Mouse (Mus musculus): ENCODE data around the gene Fgfr2. TPM values are rescaled to one million over a fixed set of nuclear protein-coding genes. Genes with fewer than 3 reads are reported as not detected.
"Not testable (repeated sequence)": the region's sequence is repeated elsewhere in the genome, so short reads cannot be mapped to it uniquely, and the experiment has no call there.

The Fgfr2 gene
- total and polyA plus RNA-seq, 2 experiments from 2014 or later: 17.1 to 47.6 TPM

GRCm38 (mm10) chr7:131437051-131437450 lies 1686.1 kb downstream of the Fgfr2 start:
- Histone ChIP-seq H3K27me3 (ENCODE audit: insufficient read depth, low read length) (no peaks in the 10 kb centered on the region), H3K9ac (no peak overlapping the region), H3K27ac (ENCODE audit: low read depth, low read length) (no peak overlapping the region), H3K9me3 (ENCODE audit: low read length) (no peaks in the 10 kb centered on the region), H3K36me3 (ENCODE audit: insufficient read depth) (peaks cover 17% of the 10 kb centered on the region; the same call in 1 of the 2 replicates), H3K4me1 (ENCODE audit: insufficient read depth) (no peaks in the 10 kb centered on the region), H3K4me3 (ENCODE audit: low read depth, low read length) (no peak overlapping the region), H3K4me2 (ENCODE audit: low read depth) (no peak overlapping the region)
- ATAC-seq (no peak), DNase-seq (no peak)
- TF ChIP-seq CTCF (IDR thresholded peaks at IDR 0.05; ENCODE audit: low read depth): no peak
- 68% methylated on average over 3 of the region's 3 CpGs for whole genome bisulfite sequencing

DNA sequence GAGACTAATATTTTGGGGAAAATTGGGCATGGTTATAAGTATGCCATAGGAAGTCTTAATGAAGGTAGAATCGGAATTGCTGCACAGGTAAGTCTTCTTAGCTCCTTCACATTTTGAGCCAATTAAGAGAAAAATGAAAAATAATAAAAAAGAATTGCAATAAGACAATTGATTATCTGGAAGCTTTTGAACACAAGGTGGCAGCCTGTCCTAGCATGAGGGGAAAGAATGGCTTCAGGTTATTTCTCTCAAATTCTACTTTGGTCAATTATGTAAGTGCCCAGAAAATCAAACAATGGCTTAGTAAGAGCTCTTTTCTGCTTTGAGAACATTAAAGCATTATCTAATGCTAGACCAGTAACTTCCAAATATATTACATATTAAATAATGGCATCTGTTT lies 1688.9 kb downstream of the Fgfr2 start:
- DNase-seq (no peak), ATAC-seq (no peak)
- peaks cover 37% of the 10 kb centered on the region for H3K36me3 ChIP-seq (ENCODE audit: insufficient read depth)
- H3K4me3 ChIP-seq (ENCODE audit: low read depth, low read length): no peak overlapping the region
- no peaks in the 10 kb centered on the region for H3K9me3 ChIP-seq (ENCODE audit: low read length)
- H3K9ac ChIP-seq: no peak overlapping the region
- H3K27me3 ChIP-seq (ENCODE audit: insufficient read depth, low read length): no peaks in the 10 kb centered on the region
- H3K27ac ChIP-seq (ENCODE audit: low read depth, low read length): no peak overlapping the region
- H3K4me2 ChIP-seq (ENCODE audit: low read depth): no peak overlapping the region
- peak; percentile 40; the same call in 1 of the 2 replicates for TF ChIP-seq CTCF (IDR thresholded peaks at IDR 0.05; ENCODE audit: low read depth)
- no peaks in the 10 kb centered on the region for H3K4me1 ChIP-seq (ENCODE audit: insufficient read depth)
- WGBS: 86% methylated on average over 1 of the region's 1 CpGs

GRCm38 (mm10) chr7:131432244-131432643 lies 1690.9 kb downstream of the Fgfr2 start:
- WGBS: 12% methylated on average over 1 of the region's 1 CpGs
- ATAC-seq: peak; percentile 45; the same call in 1 of the 2 replicates
- H3K9me3 ChIP-seq (ENCODE audit: low read length): no peaks in the 10 kb centered on the region
- H3K9ac ChIP-seq: no peak overlapping the region
- H3K4me3 ChIP-seq (ENCODE audit: low read depth, low read length): no peak overlapping the region
- H3K27ac ChIP-seq (ENCODE audit: low read depth, low read length): no peak overlapping the region
- H3K4me1 ChIP-seq (ENCODE audit: insufficient read depth): no peaks in the 10 kb centered on the region
- peak; percentile 78 for TF ChIP-seq CTCF (IDR thresholded peaks at IDR 0.05; ENCODE audit: low read depth)
- H3K27me3 ChIP-seq (ENCODE audit: insufficient read depth, low read length): no peaks in the 10 kb centered on the region
- DNase-seq: peak; percentile 74
- H3K36me3 ChIP-seq (ENCODE audit: insufficient read depth): peaks cover 44% of the 10 kb centered on the region
- no peak overlapping the region for H3K4me2 ChIP-seq (ENCODE audit: low read depth)

GRCm38 (mm10) chr7:131427331-131427730 lies 1695.8 kb downstream of the Fgfr2 start:
- H3K4me1 ChIP-seq (ENCODE audit: insufficient read depth): no peaks in the 10 kb centered on the region
- H3K9me3 ChIP-seq (ENCODE audit: low read length): no peaks in the 10 kb centered on the region
- H3K9ac ChIP-seq: no peak overlapping the region
- no peak overlapping the region for H3K4me2 ChIP-seq (ENCODE audit: low read depth)
- no peak overlapping the region for H3K4me3 ChIP-seq (ENCODE audit: low read depth, low read length)
- TF ChIP-seq CTCF (IDR thresholded peaks at IDR 0.05; ENCODE audit: low read depth): no peak
- peaks cover 45% of the 10 kb centered on the region for H3K36me3 ChIP-seq (ENCODE audit: insufficient read depth)
- WGBS: 85% methylated on average over 5 of the region's 5 CpGs
- ATAC-seq (no peak), DNase-seq (no peak)
- no peaks in the 10 kb centered on the region for H3K27me3 ChIP-seq (ENCODE audit: insufficient read depth, low read length)
- no peak overlapping the region for H3K27ac ChIP-seq (ENCODE audit: low read depth, low read length)

DNA sequence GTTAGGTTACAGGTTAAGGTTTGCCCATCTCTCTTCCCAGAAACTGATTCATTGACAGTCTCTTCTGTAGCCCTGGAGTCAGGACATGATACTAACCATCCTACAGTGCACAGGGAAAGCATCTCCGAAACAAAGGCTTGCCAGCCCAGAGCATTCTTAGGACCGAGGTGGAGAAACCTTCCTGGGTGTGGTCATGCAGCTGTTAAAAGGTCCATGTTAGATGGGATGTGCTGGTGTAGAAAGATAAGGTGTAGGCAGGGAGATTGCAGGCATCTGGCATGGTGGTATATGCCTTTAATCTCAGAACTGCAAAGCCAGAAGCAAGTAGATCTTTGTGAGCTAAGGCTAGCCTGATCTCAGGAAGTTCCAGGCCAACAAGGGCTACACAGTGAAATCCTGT lies 1698.2 kb downstream of the Fgfr2 start:
- WGBS: 83% methylated on average over 2 of the region's 2 CpGs
- H3K9me3 ChIP-seq (ENCODE audit: low read length): no peaks in the 10 kb centered on the region
- TF ChIP-seq CTCF (IDR thresholded peaks at IDR 0.05; ENCODE audit: low read depth): no peak
- H3K27ac ChIP-seq (ENCODE audit: low read depth, low read length): no peak overlapping the region
- H3K36me3 ChIP-seq (ENCODE audit: insufficient read depth): peaks cover 28% of the 10 kb centered on the region
- H3K4me3 ChIP-seq (ENCODE audit: low read depth, low read length): no peak overlapping the region
- no peak overlapping the region for H3K9ac ChIP-seq
- no peaks in the 10 kb centered on the region for H3K27me3 ChIP-seq (ENCODE audit: insufficient read depth, low read length)
- DNase-seq (no peak), ATAC-seq (no peak)
- H3K4me2 ChIP-seq (ENCODE audit: low read depth): no peak overlapping the region
- H3K4me1 ChIP-seq (ENCODE audit: insufficient read depth): no peaks in the 10 kb centered on the region

DNA sequence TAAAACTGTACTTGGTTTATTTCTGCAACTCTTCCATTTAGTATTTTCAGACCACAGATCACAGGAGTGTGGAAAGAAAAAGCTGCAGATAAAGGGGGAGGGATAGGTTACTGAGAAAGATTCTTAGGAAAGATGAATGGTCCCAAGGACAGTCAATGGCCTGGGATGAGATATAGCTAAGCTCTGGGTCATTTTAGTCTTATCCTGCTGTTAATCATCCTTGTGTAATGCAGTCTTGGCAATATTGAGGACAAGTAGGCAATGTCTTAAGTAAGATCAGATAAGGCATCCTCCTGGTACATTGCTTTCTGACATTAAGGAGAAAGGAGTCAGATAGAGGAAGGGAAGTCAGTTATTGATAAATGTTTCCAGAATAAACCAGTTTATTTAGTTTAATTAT lies 1705.5 kb downstream of the Fgfr2 start:
- ATAC-seq (no peak), DNase-seq (no peak)
- no peak overlapping the region for H3K4me2 ChIP-seq (ENCODE audit: low read depth)
- no peak for TF ChIP-seq CTCF (IDR thresholded peaks at IDR 0.05; ENCODE audit: low read depth)
- no peaks in the 10 kb centered on the region for H3K9me3 ChIP-seq (ENCODE audit: low read length)
- H3K27me3 ChIP-seq (ENCODE audit: insufficient read depth, low read length): no peaks in the 10 kb centered on the region
- H3K27ac ChIP-seq (ENCODE audit: low read depth, low read length): no peak overlapping the region
- no peaks in the 10 kb centered on the region for H3K4me1 ChIP-seq (ENCODE audit: insufficient read depth)
- H3K9ac ChIP-seq: no peak overlapping the region
- H3K4me3 ChIP-seq (ENCODE audit: low read depth, low read length): no peak overlapping the region
- no peaks in the 10 kb centered on the region for H3K36me3 ChIP-seq (ENCODE audit: insufficient read depth)

GRCm38 (mm10) chr7:131416742-131417141 lies 1706.4 kb downstream of the Fgfr2 start:
- not testable (repeated sequence) for H3K4me1 ChIP-seq (ENCODE audit: insufficient read depth); ATAC-seq; DNase-seq; H3K27me3 ChIP-seq (ENCODE audit: insufficient read depth, low read length); H3K9me3 ChIP-seq (ENCODE audit: low read length); H3K9ac ChIP-seq; H3K4me2 ChIP-seq (ENCODE audit: low read depth); H3K27ac ChIP-seq (ENCODE audit: low read depth, low read length); H3K4me3 ChIP-seq (ENCODE audit: low read depth, low read length); H3K36me3 ChIP-seq (ENCODE audit: insufficient read depth)

- DNase-seq (no peak), ATAC-seq (no peak)
- H3K27ac ChIP-seq (ENCODE audit: low read depth, low read length): no peak overlapping the region
- no peak overlapping the region for H3K9ac ChIP-seq
- 58% methylated on average over 2 of the region's 2 CpGs for WGBS
- H3K27me3 ChIP-seq (ENCODE audit: insufficient read depth, low read length): no peaks in the 10 kb centered on the region
- H3K9me3 ChIP-seq (ENCODE audit: low read length): no peaks in the 10 kb centered on the region
- H3K4me3 ChIP-seq (ENCODE audit: low read depth, low read length): 0 out of 2 replicates have a peak overlapping the region, but pooled peaks have one; percentile 73
- no peaks in the 10 kb centered on the region for H3K36me3 ChIP-seq (ENCODE audit: insufficient read depth)
- no peak for TF ChIP-seq CTCF (IDR thresholded peaks at IDR 0.05; ENCODE audit: low read depth)
- H3K4me1 ChIP-seq (ENCODE audit: insufficient read depth): peaks cover 16% of the 10 kb centered on the region
- peak overlapping the region; percentile 60; the same call in 1 of the 2 replicates for H3K4me2 ChIP-seq (ENCODE audit: low read depth)
Observed at GRCm38 (mm10) chr7:131411941-131412270, 1711.2 kb downstream of the Fgfr2 start.

Data from forebrain, postnatal 0 days (tissue).